27 mouse cellular contexts compared by ENCODE assay signal in the genomic region with DNA sequence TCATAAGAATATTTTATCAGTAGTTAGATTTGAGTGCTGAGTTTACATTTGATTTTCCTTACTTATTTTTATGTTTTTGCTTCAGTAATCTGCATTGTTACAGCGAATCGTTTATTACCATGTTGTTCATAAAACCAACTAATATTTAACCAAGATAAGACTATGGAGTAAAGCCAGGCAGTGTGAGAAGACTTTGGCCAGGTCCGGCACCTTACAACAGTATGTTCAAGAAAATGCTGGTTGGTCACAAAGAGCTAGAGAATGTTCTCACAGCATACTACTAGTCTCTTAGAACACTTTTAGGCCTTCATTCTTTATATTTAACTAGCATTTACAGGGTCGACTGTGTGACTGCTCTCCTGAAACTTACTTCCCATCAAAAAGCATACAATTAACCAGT.
DNase-seq lines count a peak whose midpoint lies in the region; ATAC-seq and TF ChIP-seq lines count a peak whose summit lies in the region.
"Had no signal": no experiment of that assay in that cellular context is flagged by ENCODE, and none has a peak within 500 bp of the region (broad histone marks: within the 10 kb centered on the region; RNA-seq: fewer than 3 reads in every experiment).

No protein-coding gene starts in this region.

- no peak overlapping the region for H3K9ac ChIP-seq in kidney, embryonic 16.5 days (replicated peaks; ENCODE audit: low read length)
- H3K9ac ChIP-seq in liver, adult 2 months (ENCODE audit: low read depth, low read length) = no peak overlapping the region
- no peak overlapping the region for H3K9ac ChIP-seq in liver, postnatal 0 days (replicated peaks)
- H3K9ac ChIP-seq in intestine, embryonic 16.5 days (ENCODE audit: low read depth, low read length) = no peak overlapping the region
- H3K9ac ChIP-seq: forebrain, embryonic 13.5 days; heart, embryonic 13.5 days; hindbrain, embryonic 14.5 days had no signal

- no peak for TF ChIP-seq EP300 in liver, postnatal 0 days (IDR thresholded peaks at IDR 0.05; ENCODE audit: low read depth)

- H3K4me1 ChIP-seq in kidney, adult 2 months (ENCODE audit: control insufficient read depth, insufficient read depth, low read length) = peaks cover 3% of the 10 kb centered on the region; the same call in 1 of the 2 replicates
- no peaks in the 10 kb centered on the region for H3K4me1 ChIP-seq in kidney, embryonic 16.5 days (ENCODE audit: insufficient read depth, low read length)
- H3K4me1 ChIP-seq in liver, adult 2 months (ENCODE audit: control insufficient read depth, insufficient read depth, low read length) = no peaks in the 10 kb centered on the region; the same call in 1 of the 2 replicates
- no peaks in the 10 kb centered on the region for H3K4me1 ChIP-seq in liver, postnatal 0 days (ENCODE audit: insufficient read depth)
- no peaks in the 10 kb centered on the region for H3K4me1 ChIP-seq in intestine, embryonic 16.5 days (ENCODE audit: control insufficient read depth, insufficient read depth, low read length)
- H3K4me1 ChIP-seq: forebrain, embryonic 10.5 days; forebrain, embryonic 13.5 days; heart, embryonic 13.5 days had no signal

- no peak for TF ChIP-seq POLR2A in kidney, adult 2 months (IDR thresholded peaks at IDR 0.05; ENCODE audit: low read depth, low read length)
- TF ChIP-seq POLR2A in liver, adult 2 months (IDR thresholded peaks at IDR 0.05; ENCODE audit: extremely low read depth, insufficient read depth, low read length) = no peak

- H3K9me3 ChIP-seq in kidney, embryonic 16.5 days (ENCODE audit: low read length) = no peaks in the 10 kb centered on the region
- H3K9me3 ChIP-seq in liver, postnatal 0 days (ENCODE audit: low read length) = no peaks in the 10 kb centered on the region
- H3K9me3 ChIP-seq in intestine, embryonic 16.5 days (ENCODE audit: control insufficient read depth, low read length) = no peaks in the 10 kb centered on the region
- H3K9me3 ChIP-seq: forebrain, embryonic 10.5 days; forebrain, embryonic 13.5 days; G1E; heart, embryonic 13.5 days had no signal

- H3K27ac ChIP-seq in kidney, adult 2 months (ENCODE audit: insufficient read depth, low read depth, low read length) = no peak overlapping the region
- no peak overlapping the region for H3K27ac ChIP-seq in kidney, embryonic 16.5 days (ENCODE audit: low read length)
- H3K27ac ChIP-seq in liver, adult 2 months (replicated peaks; ENCODE audit: insufficient read depth, low read depth, low read length) = no peak overlapping the region
- no peak overlapping the region for H3K27ac ChIP-seq in liver, postnatal 0 days (ENCODE audit: low read depth)
- no peak overlapping the region for H3K27ac ChIP-seq in intestine, embryonic 16.5 days (ENCODE audit: low read length)
- H3K27ac ChIP-seq: forebrain, embryonic 10.5 days; forebrain, embryonic 13.5 days; heart, embryonic 13.5 days; hindbrain, embryonic 14.5 days had no signal

- no peaks in the 10 kb centered on the region for H3K79me2 ChIP-seq in liver, adult 2 months (ENCODE audit: control insufficient read depth, insufficient read depth, low read length)

- TF ChIP-seq CTCF in kidney, adult 2 months (conservative IDR thresholded peaks at IDR 0.05; ENCODE audit: insufficient read depth, insufficient read length, low read depth, low read length) = no peak
- TF ChIP-seq CTCF in liver, adult 2 months (IDR thresholded peaks at IDR 0.05; ENCODE audit: low read depth, low read length) = no peak
- no peak for TF ChIP-seq CTCF in liver, postnatal 0 days (IDR thresholded peaks at IDR 0.05; ENCODE audit: low read depth)

- no peaks in the 10 kb centered on the region for H3K27me3 ChIP-seq in kidney, adult 2 months (replicated peaks; ENCODE audit: control insufficient read depth, insufficient read depth, low read length)
- H3K27me3 ChIP-seq in kidney, embryonic 16.5 days (ENCODE audit: insufficient read depth, low read length) = no peaks in the 10 kb centered on the region
- H3K27me3 ChIP-seq in liver, adult 2 months (ENCODE audit: control insufficient read depth, insufficient read depth, low read length) = no peaks in the 10 kb centered on the region
- H3K27me3 ChIP-seq in liver, postnatal 0 days (ENCODE audit: insufficient read depth, low read length) = no peaks in the 10 kb centered on the region
- no peaks in the 10 kb centered on the region for H3K27me3 ChIP-seq in intestine, embryonic 16.5 days (replicated peaks; ENCODE audit: control insufficient read depth, insufficient read depth, low read length)
- H3K27me3 ChIP-seq: CH12.LX; forebrain, embryonic 13.5 days; heart, embryonic 13.5 days; Patski had no signal

- no peaks in the 10 kb centered on the region for H3K36me3 ChIP-seq in kidney, adult 2 months (ENCODE audit: control insufficient read depth, insufficient read depth, low read length)
- no peaks in the 10 kb centered on the region for H3K36me3 ChIP-seq in kidney, embryonic 16.5 days (ENCODE audit: insufficient read depth, low read length)
- H3K36me3 ChIP-seq in liver, adult 2 months (ENCODE audit: control insufficient read depth, insufficient read depth, low read length) = no peaks in the 10 kb centered on the region
- no peaks in the 10 kb centered on the region for H3K36me3 ChIP-seq in liver, postnatal 0 days (replicated peaks; ENCODE audit: insufficient read depth, low read length)
- H3K36me3 ChIP-seq in intestine, embryonic 16.5 days (ENCODE audit: control insufficient read depth, insufficient read depth, low read length) = no peaks in the 10 kb centered on the region
- H3K36me3 ChIP-seq: forebrain, embryonic 10.5 days; heart, embryonic 13.5 days had no signal

- peak; percentile 69 for DNase-seq in kidney, adult 2 months
- no peak for DNase-seq in kidney, postnatal 4 days
- no peak for DNase-seq in kidney, adult 18-20 months
- DNase-seq in liver, adult 2 months (ENCODE audit: extremely low read depth, low read depth, low spot score) = peak; percentile 43
- no peak for DNase-seq in liver, postnatal 0 days
- no peak for DNase-seq in urinary bladder, postnatal 4 days (ENCODE audit: low spot score in 2 of 2)
- DNase-seq: adrenal gland, postnatal 10 days; adrenal gland, postnatal 36 days; B cell, adult 2 months; cerebellum, adult 18-20 months; cerebellum, adult 9-10 months; cerebellum, postnatal 14 days; gastrocnemius, postnatal 10 days; gastrocnemius, postnatal 36 days; heart, adult 18-20 months; heart, postnatal 14 days; heart, postnatal 4 days had no signal

- peak; percentile 70 for ATAC-seq in kidney, embryonic 16.5 days (ENCODE audit: low FRiP score, low TSS enrichment)
- ATAC-seq in liver, postnatal 0 days = no peak
- peak; percentile 92 for ATAC-seq in intestine, embryonic 16.5 days
- ATAC-seq: forebrain, embryonic 13.5 days; forebrain, embryonic 16.5 days; Patski had no signal

- H3K4me3 ChIP-seq in kidney, adult 2 months (ENCODE audit: insufficient read depth, low read depth, low read length) = no peak overlapping the region
- no peak overlapping the region for H3K4me3 ChIP-seq in kidney, embryonic 16.5 days (ENCODE audit: low read length)
- H3K4me3 ChIP-seq in liver, adult 2 months (ENCODE audit: insufficient read depth, low read depth, low read length) = no peak overlapping the region
- H3K4me3 ChIP-seq in liver, postnatal 0 days (ENCODE audit: low read depth, low read length) = no peak overlapping the region
- H3K4me3 ChIP-seq in intestine, embryonic 16.5 days (ENCODE audit: low read length) = no peak overlapping the region
- H3K4me3 ChIP-seq: forebrain, embryonic 10.5 days; forebrain, embryonic 13.5 days; heart, embryonic 13.5 days had no signal

- no peak overlapping the region for H3K4me2 ChIP-seq in kidney, embryonic 16.5 days (replicated peaks; ENCODE audit: low read depth, low read length)
- H3K4me2 ChIP-seq in liver, postnatal 0 days (ENCODE audit: low read depth, low read length) = no peak overlapping the region
- no peak overlapping the region for H3K4me2 ChIP-seq in intestine, embryonic 16.5 days (ENCODE audit: low read depth, low read length)
- H3K4me2 ChIP-seq: forebrain, embryonic 13.5 days; heart, embryonic 13.5 days; hindbrain, embryonic 14.5 days had no signal

- 23% methylated on average over 4 of the region's 4 CpGs for WGBS in kidney, adult 2 months
- WGBS in kidney, embryonic 16.5 days = 73% methylated on average over 4 of the region's 4 CpGs
- WGBS in liver, adult 2 months = 59% methylated on average over 4 of the region's 4 CpGs
- 84% methylated on average over 4 of the region's 4 CpGs for WGBS in liver, postnatal 0 days (ENCODE audit: insufficient replicate concordance)
- WGBS in intestine, embryonic 16.5 days = 70% methylated on average over 4 of the region's 4 CpGs

Comparison
In these comparisons a context has a peak if more than half of its experiments do, and no peak if none do; other contexts are left out.
1. DNase-seq: peak in kidney, adult 2 months (single experiment) and liver, adult 2 months (single experiment); none in kidney, postnatal 4 days (0 of 2), kidney, adult 18-20 months (single experiment), liver, postnatal 0 days (single experiment) and urinary bladder, postnatal 4 days (0 of 2).